Mouse (Mus musculus) heart, adult 2 months (tissue): Measurements from ENCODE around the gene Asxl2.
A peak's percentile ranks its signal among the peaks of the same experiment; 100 is the strongest.

Experiments used
- CTCF ChIP-seq: fragments of 200-600 bp; IDR thresholded peaks from 2 replicates; pipeline ENCODE4 v1.8.1; 2022; ENCODE audit warnings: antibody characterized with exemption, mild to moderate bottlenecking, moderate library complexity
- EP300 ChIP-seq: fragments of 200-500 bp; IDR thresholded peaks from 2 replicates; pipeline ENCODE4 v1.6.1; 2011; ENCODE audit warnings: low read depth, low read length, control low read depth; ENCODE audit not compliant: insufficient read depth

GRCm38 (mm10) chr12:3430985-3431384 is 4.3 kb downstream of the Asxl2 start:
- TF ChIP-seq EP300 (no peak), CTCF (peak; percentile 30)
